Mouse (Mus musculus) layer of hippocampus, postnatal 10 days (tissue): ENCODE measurements around the gene Bola1. TPM values are rescaled to one million over a fixed set of nuclear protein-coding genes. Genes with fewer than 3 reads are reported as not detected.

Experiments
- DNase-seq, 2 experiments: peaks; one replicate each; pipeline ENCODE4 v3.0.0; 2021; ENCODE audit warnings: low spot score in 2 of 2
- microRNA-seq, 2 experiments: library from miRNA; unstranded; fragments of <30 nt; microRNA quantifications; one replicate each; pipeline ENCODE4 v1.2.0; 2021
- total RNA-seq, 2 experiments: library from RNA; stranded (reverse); gene quantifications; 2 replicates each; pipeline ENCODE4 v1.2.3; 2021

Bola1 gene
- total RNA-seq, 2 experiments from 2014 or later: 20.9 to 22.8 TPM

DNA sequence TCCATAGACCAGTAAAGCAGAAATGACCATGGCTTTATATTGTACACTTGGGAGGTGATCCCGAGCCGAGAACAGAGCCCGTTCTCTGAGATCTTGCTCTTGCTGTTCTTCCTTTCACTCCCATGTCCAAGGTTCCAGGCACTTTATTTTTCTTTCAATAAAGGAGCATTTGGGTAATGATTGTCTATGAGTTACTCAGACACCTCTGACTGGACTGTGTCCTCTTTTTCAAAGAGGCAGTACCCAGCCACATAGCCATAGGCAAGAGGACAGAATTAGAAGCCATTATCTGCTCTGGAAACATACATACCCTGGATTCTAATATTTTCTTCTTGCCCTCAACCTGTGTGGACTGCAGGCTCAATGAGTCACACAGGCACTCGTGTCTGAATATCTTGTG is 59.7 kb downstream of the Bola1 start:
- DNase-seq: no peak

DNA sequence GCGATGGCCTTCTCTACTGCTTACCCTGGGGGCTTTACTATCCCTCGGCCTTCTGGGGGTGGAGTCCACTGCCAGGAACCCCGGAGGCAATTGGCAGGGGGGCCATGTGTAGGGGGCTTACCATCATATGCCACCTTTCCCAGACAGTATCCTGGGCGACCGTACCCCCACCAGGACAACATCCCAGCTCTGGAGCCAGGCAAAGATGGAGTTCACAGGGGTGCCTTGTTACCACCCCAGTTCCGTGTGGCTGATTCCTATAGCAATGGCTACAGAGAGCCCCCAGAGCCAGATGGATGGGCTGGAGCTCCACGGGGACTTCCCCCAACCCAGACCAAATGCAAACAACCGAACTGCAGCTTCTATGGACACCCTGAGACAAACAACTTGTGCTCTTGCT is 64.0 kb downstream of the Bola1 start:
- no peak for DNase-seq

DNA sequence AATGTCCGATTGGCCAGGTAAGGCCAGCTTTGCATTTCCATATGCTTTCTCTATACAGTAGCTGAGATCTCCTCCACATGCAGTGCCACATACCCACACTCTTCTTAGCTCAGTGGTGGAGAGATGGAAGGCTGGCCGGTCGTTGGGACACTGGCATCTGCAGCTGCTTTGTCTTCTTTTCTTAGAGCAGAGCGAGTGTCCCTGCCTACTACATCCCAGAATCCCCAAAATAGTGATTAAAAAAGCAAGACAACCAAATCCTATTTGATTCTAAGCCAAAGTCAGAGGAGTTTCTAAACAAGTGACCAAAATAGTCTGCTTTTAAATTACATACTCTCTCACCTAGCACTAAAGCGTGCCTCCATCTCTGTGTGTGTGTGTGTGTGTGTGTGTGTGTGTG is 66.9 kb downstream of the Bola1 start:
- DNase-seq: no peak

DNA sequence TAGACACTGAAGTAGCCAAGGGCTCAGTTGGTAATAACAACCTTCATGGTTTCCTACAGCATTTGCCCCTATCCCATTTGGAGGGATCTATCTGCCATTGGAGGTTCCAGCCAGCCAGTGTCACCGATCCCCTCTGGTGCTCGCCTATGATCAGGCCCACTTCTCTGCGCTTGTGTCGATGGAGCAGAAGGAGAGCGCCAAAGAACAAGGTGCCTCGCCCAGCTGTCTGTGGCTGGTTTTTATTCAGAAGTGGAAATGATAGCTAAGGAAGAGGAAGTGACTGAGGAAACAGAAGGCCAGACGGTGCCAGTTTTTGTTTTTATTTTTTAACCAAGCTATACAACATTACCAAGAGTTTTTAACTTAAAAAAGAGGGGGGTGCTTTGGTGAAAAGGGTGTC is 67.7 kb downstream of the Bola1 start:
- DNase-seq: no peak

DNA sequence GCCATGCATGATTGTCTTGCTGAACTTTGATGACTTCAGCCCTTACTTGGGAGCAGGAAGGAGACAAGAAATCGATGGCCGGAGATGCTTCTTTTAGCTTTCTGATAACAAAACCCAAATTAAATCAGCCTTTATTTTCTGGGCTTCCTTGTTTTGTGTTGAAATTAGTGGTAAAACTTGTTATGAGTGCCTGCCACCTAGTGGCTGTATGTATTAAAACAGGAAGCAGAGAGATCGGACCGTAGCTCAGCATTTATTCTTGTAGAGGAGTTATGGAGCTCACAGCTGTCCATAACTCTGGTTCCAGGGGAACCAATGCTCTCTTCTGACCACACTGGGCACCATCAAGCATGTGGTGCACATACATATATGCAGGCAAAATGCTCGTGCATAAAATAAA is 71.6 kb downstream of the Bola1 start:
- peak; percentile 56 to 71 for DNase-seq

Small RNA genes lying within 50 kb of the gene (microRNA-seq; reads per million reads assigned to microRNA genes)
- gene Gm44492: 0 reads per million in 2 experiments
- gene Gm47311: 0 reads per million in 2 experiments
- gene Gm47313: 0 reads per million in 2 experiments

Other genes with a start within 250 kb of the Bola1 start
- gene Plekho1, start 223.7 kb downstream of the Bola1 start, total RNA-seq: 10 to 100 TPM; 50.2 to 56.5 TPM
- 10 to 100 TPM; 41.9 to 42.2 TPM for gene Vps45, start 161.2 kb downstream of the Bola1 start, total RNA-seq
- 10 to 100 TPM; 17.7 to 21.0 TPM for gene Otud7b, start 115.2 kb downstream of the Bola1 start, total RNA-seq
- 1 to 10 TPM; 5.5 to 9.2 TPM for gene Mtmr11, start 57.7 kb downstream of the Bola1 start, total RNA-seq
- 10 to 100 TPM; 54.3 to 55.7 TPM for gene Sf3b4, start 47.4 kb downstream of the Bola1 start, total RNA-seq
- gene Sv2a, start 38.6 kb downstream of the Bola1 start, total RNA-seq: 100 to 1,000 TPM; 317 to 343 TPM
- gene Hist2h2ab, start 156 bp upstream of the Bola1 start, total RNA-seq: 10 to 100 TPM; 16.7 to 16.8 TPM
- 10 to 100 TPM; 42.5 to 52.0 TPM for gene Hist2h2ac, start 1.2 kb upstream of the Bola1 start, total RNA-seq
- gene Hist2h2be, start 1.4 kb upstream of the Bola1 start, total RNA-seq: 1 to 10 TPM; 3.9 TPM
- gene Hist2h3c2, start 19.4 kb upstream of the Bola1 start, total RNA-seq: 10 to 100 TPM; 18.2 to 19.1 TPM
- 100 to 1,000 TPM; 287 to 323 TPM for gene Hist2h2aa2, start 20.6 kb upstream of the Bola1 start, total RNA-seq
- 10 to 100 TPM in 1 of 2 experiments, 1 to 10 TPM in 1; 6.0 to 16.1 TPM for gene Hist2h2aa1, start 25.8 kb upstream of the Bola1 start, total RNA-seq
- not detected for gene Hist2h3c1, start 27.0 kb upstream of the Bola1 start, total RNA-seq
- gene Hist2h4, start 43.6 kb upstream of the Bola1 start, total RNA-seq: 10 to 100 TPM; 32.6 to 33.2 TPM
- 100 to 1,000 TPM; 161 to 165 TPM for gene Hist2h3b, start 48.9 kb upstream of the Bola1 start, total RNA-seq
- gene Hist2h2bb, start 50.0 kb upstream of the Bola1 start, total RNA-seq: 100 to 1,000 TPM; 211 to 217 TPM
- gene Fcgr1, start 74.3 kb upstream of the Bola1 start, total RNA-seq: 1 to 10 TPM; 1.9 TPM
- gene BC107364, start 232.6 kb upstream of the Bola1 start, total RNA-seq: not detected